In genomic region chr19:6951994-6952711, GRCm38 (mm10) we compare ENCODE assay signal across 8 mouse cellular contexts. TPM values are rescaled to one million over a fixed set of nuclear protein-coding genes. Genes with fewer than 3 reads are reported as not detected.
DNase-seq lines count a peak whose midpoint lies in the region; ATAC-seq and TF ChIP-seq lines count a peak whose summit lies in the region.
"Had no signal": no experiment of that assay in that cellular context is flagged by ENCODE, and none has a peak within 500 bp of the region (broad histone marks: within the 10 kb centered on the region; RNA-seq: fewer than 3 reads in every experiment).

No protein-coding gene starts in this region.

- peak overlapping the region; percentile 77 for H3K9ac ChIP-seq in embryonic facial prominence, embryonic 12.5 days
- H3K9ac ChIP-seq in limb, embryonic 14.5 days (ENCODE audit: low read depth, low read length, severe bottlenecking) = peak overlapping the region; percentile 70
- peak overlapping the region; percentile 69 for H3K9ac ChIP-seq in midbrain, embryonic 14.5 days (replicated peaks; ENCODE audit: low read length)

- TF ChIP-seq CTCF in spleen, adult 2 months (IDR thresholded peaks at IDR 0.05; ENCODE audit: extremely low read depth, insufficient read depth, insufficient read length, insufficient replicate concordance) = no peak

- H3K27me3 ChIP-seq in embryonic facial prominence, embryonic 12.5 days = no peaks in the 10 kb centered on the region
- H3K27me3 ChIP-seq in limb, embryonic 14.5 days (ENCODE audit: control insufficient read depth, insufficient read depth, low read length) = no peaks in the 10 kb centered on the region
- no peaks in the 10 kb centered on the region for H3K27me3 ChIP-seq in midbrain, embryonic 14.5 days (ENCODE audit: control insufficient read depth, insufficient read depth, low read length)
- no peaks in the 10 kb centered on the region for H3K27me3 ChIP-seq in spleen, adult 2 months (ENCODE audit: control insufficient read depth, insufficient read depth, low read length)

- WGBS in embryonic facial prominence, embryonic 12.5 days = 2% methylated on average over 31 of the region's 31 CpGs
- 2% methylated on average over 31 of the region's 31 CpGs for WGBS in limb, embryonic 14.5 days
- WGBS in midbrain, embryonic 14.5 days = 3% methylated on average over 31 of the region's 31 CpGs
- WGBS in spleen, adult 2 months = 7% methylated on average over 31 of the region's 31 CpGs

- H3K36me3 ChIP-seq in embryonic facial prominence, embryonic 12.5 days = peaks cover 36% of the 10 kb centered on the region
- peaks cover 38% of the 10 kb centered on the region for H3K36me3 ChIP-seq in limb, embryonic 14.5 days (ENCODE audit: control insufficient read depth, insufficient read depth, low read length)
- 0 out of 2 replicates have a peak, but pooled peaks cover 6% of the 10 kb centered on the region for H3K36me3 ChIP-seq in midbrain, embryonic 14.5 days (ENCODE audit: control insufficient read depth, insufficient read depth, low read length)
- peaks cover 3% of the 10 kb centered on the region; the same call in 1 of the 2 replicates for H3K36me3 ChIP-seq in spleen, adult 2 months (ENCODE audit: control insufficient read depth, insufficient read depth, low read length)

- no peak for ATAC-seq in embryonic facial prominence, embryonic 12.5 days (ENCODE audit: insufficient number of reproducible peaks, insufficient read depth, low FRiP score, low TSS enrichment)
- ATAC-seq in limb, embryonic 14.5 days (ENCODE audit: low FRiP score, low read depth) = 0 out of 2 replicates have a peak, but pooled peaks have one; percentile 4
- ATAC-seq in midbrain, embryonic 14.5 days (ENCODE audit: low FRiP score, low TSS enrichment) = peak; percentile 17; the same call in 1 of the 2 replicates

- peak overlapping the region; percentile 61 for H3K4me3 ChIP-seq in embryonic facial prominence, embryonic 12.5 days
- peak overlapping the region; percentile 62 for H3K4me3 ChIP-seq in limb, embryonic 14.5 days (replicated peaks; ENCODE audit: low read length)
- H3K4me3 ChIP-seq in midbrain, embryonic 14.5 days (replicated peaks; ENCODE audit: low read depth, low read length) = peak overlapping the region; percentile 50
- H3K4me3 ChIP-seq in spleen, adult 2 months (ENCODE audit: extremely low read depth, insufficient read depth, insufficient read length) = peak overlapping the region; percentile 86

- H3K4me2 ChIP-seq in embryonic facial prominence, embryonic 12.5 days (replicated peaks) = peak overlapping the region; percentile 93
- peak overlapping the region; percentile 98 for H3K4me2 ChIP-seq in limb, embryonic 14.5 days (replicated peaks; ENCODE audit: low read depth, low read length, severe bottlenecking)
- H3K4me2 ChIP-seq in midbrain, embryonic 14.5 days (ENCODE audit: low read length) = peak overlapping the region; percentile 97

- H3K9me3 ChIP-seq in embryonic facial prominence, embryonic 12.5 days = no peaks in the 10 kb centered on the region
- no peaks in the 10 kb centered on the region for H3K9me3 ChIP-seq in limb, embryonic 14.5 days (ENCODE audit: control insufficient read depth, low read length)
- no peaks in the 10 kb centered on the region for H3K9me3 ChIP-seq in midbrain, embryonic 14.5 days (ENCODE audit: control insufficient read depth, low read length)

- DNase-seq in adrenal gland, postnatal 14 days = peak; percentile 95
- DNase-seq in heart, adult 18-20 months = peak; percentile 92 to 93
- peak; percentile 92 for DNase-seq in kidney, adult 11 months
- peak; percentile 30 for DNase-seq in limb, embryonic 14.5 days (ENCODE audit: low spot score)
- DNase-seq in midbrain, embryonic 14.5 days = peak; percentile 67
- peak in 1 of 2 experiments; percentile 46 for DNase-seq in spleen, adult 2 months (ENCODE audit: low read depth in 1 of 2, low spot score in 2 of 2)

- peak overlapping the region; percentile 98 for H3K27ac ChIP-seq in embryonic facial prominence, embryonic 12.5 days
- peak overlapping the region; percentile 92 for H3K27ac ChIP-seq in limb, embryonic 14.5 days (replicated peaks; ENCODE audit: low read depth, low read length)
- peak overlapping the region; percentile 84 for H3K27ac ChIP-seq in midbrain, embryonic 14.5 days (replicated peaks; ENCODE audit: low read depth, low read length)
- H3K27ac ChIP-seq in spleen, adult 2 months (ENCODE audit: insufficient read depth, low read length) = peak overlapping the region; percentile 77

- TF ChIP-seq POLR2A in limb, embryonic 14.5 days (IDR thresholded peaks at IDR 0.05; ENCODE audit: borderline replicate concordance, extremely low read depth, insufficient read depth, insufficient read length) = no peak
- no peak for TF ChIP-seq POLR2A in spleen, adult 2 months (IDR thresholded peaks at IDR 0.05; ENCODE audit: low read depth, low read length)

- H3K4me1 ChIP-seq in embryonic facial prominence, embryonic 12.5 days = peaks cover 16% of the 10 kb centered on the region
- H3K4me1 ChIP-seq in limb, embryonic 14.5 days (ENCODE audit: control insufficient read depth, insufficient read depth, low read length) = peaks cover 18% of the 10 kb centered on the region
- peaks cover 20% of the 10 kb centered on the region for H3K4me1 ChIP-seq in midbrain, embryonic 14.5 days (ENCODE audit: control insufficient read depth, insufficient read depth, low read length)
- H3K4me1 ChIP-seq in spleen, adult 2 months (ENCODE audit: control insufficient read depth, insufficient read depth, insufficient read length) = peaks cover 11% of the 10 kb centered on the region; the same call in 1 of the 2 replicates

RNA-seq across cellular contexts. Expression of gene Gpr137, which starts 9.9 kb away (rescaled TPM):
- total RNA-seq in adrenal gland, postnatal 14 days (2021) = 43.0 and 43.3 TPM in 2 replicates
- 28.4 and 32.7 TPM in 2 replicates for polyA plus RNA-seq in embryonic facial prominence, embryonic 12.5 days (2016; fragmentation: Nextera tagmentation; extraction: Ambion mirVana)
- total RNA-seq in heart, adult 18-20 months (2021) = 10 to 100 TPM; 32.4 to 33.0 TPM
- polyA plus RNA-seq in limb, embryonic 14.5 days (2012; rRNA removed) = 56.8 and 72.3 TPM in 2 replicates
- polyA plus RNA-seq in limb, embryonic 14.5 days (2014; fragmentation: Nextera tagmentation; extraction: Ambion mirVana) = 28.5 and 31.8 TPM in 2 replicates
- 56.0 and 60.4 TPM in 2 replicates for polyA plus RNA-seq in midbrain, embryonic 14.5 days (2014; fragmentation: Nextera tagmentation; extraction: Ambion mirVana)
- polyA plus RNA-seq in spleen, adult 2 months (2012; rRNA removed) = 54.6 and 61.7 TPM in 2 replicates

RNA-seq across cellular contexts. Expression of gene Bad, which starts 10.5 kb away (rescaled TPM):
- total RNA-seq in adrenal gland, postnatal 14 days (2021) = 43.0 and 45.0 TPM in 2 replicates
- 75.0 and 77.6 TPM in 2 replicates for polyA plus RNA-seq in embryonic facial prominence, embryonic 12.5 days (2016; fragmentation: Nextera tagmentation; extraction: Ambion mirVana)
- total RNA-seq in heart, adult 18-20 months (2021) = 10 to 100 TPM; 21.1 to 22.4 TPM
- polyA plus RNA-seq in limb, embryonic 14.5 days (2012; rRNA removed) = 75.1 and 76.5 TPM in 2 replicates
- 77.5 and 80.8 TPM in 2 replicates for polyA plus RNA-seq in limb, embryonic 14.5 days (2014; fragmentation: Nextera tagmentation; extraction: Ambion mirVana)
- polyA plus RNA-seq in midbrain, embryonic 14.5 days (2014; fragmentation: Nextera tagmentation; extraction: Ambion mirVana) = 77.1 and 79.3 TPM in 2 replicates
- polyA plus RNA-seq in spleen, adult 2 months (2012; rRNA removed) = 24.9 and 32.5 TPM in 2 replicates

RNA-seq across cellular contexts. Expression of gene Kcnk4, which starts 17.8 kb away (rescaled TPM):
- 0.93 TPM in 1 of 2 replicates, not detected in the other for total RNA-seq in adrenal gland, postnatal 14 days (2021)
- polyA plus RNA-seq in embryonic facial prominence, embryonic 12.5 days (2016; fragmentation: Nextera tagmentation; extraction: Ambion mirVana) = 0.62 and 0.65 TPM in 2 replicates
- not detected for total RNA-seq in heart, adult 18-20 months (2021)
- polyA plus RNA-seq in limb, embryonic 14.5 days (2012; rRNA removed) = 0.91 and 1.1 TPM in 2 replicates
- 1.1 TPM in 2 replicates for polyA plus RNA-seq in limb, embryonic 14.5 days (2014; fragmentation: Nextera tagmentation; extraction: Ambion mirVana)
- 1.9 and 3.4 TPM in 2 replicates for polyA plus RNA-seq in midbrain, embryonic 14.5 days (2014; fragmentation: Nextera tagmentation; extraction: Ambion mirVana)
- 0.04 and 0.11 TPM in 2 replicates for polyA plus RNA-seq in spleen, adult 2 months (2012; rRNA removed)
- total RNA-seq: neutrophil, adult 5-6 weeks had no signal

RNA-seq across cellular contexts. Expression of gene Ppp1r14b, which starts 22.6 kb away (rescaled TPM):
- total RNA-seq in adrenal gland, postnatal 14 days (2021) = 264 and 275 TPM in 2 replicates
- polyA plus RNA-seq in embryonic facial prominence, embryonic 12.5 days (2016; fragmentation: Nextera tagmentation; extraction: Ambion mirVana) = 255 and 291 TPM in 2 replicates
- total RNA-seq in heart, adult 18-20 months (2021) = 10 to 100 TPM; 78.3 to 95.2 TPM
- polyA plus RNA-seq in limb, embryonic 14.5 days (2012; rRNA removed) = 277 and 304 TPM in 2 replicates
- 249 and 282 TPM in 2 replicates for polyA plus RNA-seq in limb, embryonic 14.5 days (2014; fragmentation: Nextera tagmentation; extraction: Ambion mirVana)
- polyA plus RNA-seq in midbrain, embryonic 14.5 days (2014; fragmentation: Nextera tagmentation; extraction: Ambion mirVana) = 198 and 257 TPM in 2 replicates
- 69.0 and 82.5 TPM in 2 replicates for polyA plus RNA-seq in spleen, adult 2 months (2012; rRNA removed)

RNA-seq across cellular contexts. Expression of gene Plcb3, which starts 24.1 kb away (rescaled TPM):
- total RNA-seq in adrenal gland, postnatal 14 days (2021) = 52.1 and 54.6 TPM in 2 replicates
- 47.4 and 48.7 TPM in 2 replicates for polyA plus RNA-seq in embryonic facial prominence, embryonic 12.5 days (2016; fragmentation: Nextera tagmentation; extraction: Ambion mirVana)
- total RNA-seq in heart, adult 18-20 months (2021) = 10 to 100 TPM; 14.7 TPM
- 80.6 and 102 TPM in 2 replicates for polyA plus RNA-seq in limb, embryonic 14.5 days (2012; rRNA removed)
- 36.6 and 42.4 TPM in 2 replicates for polyA plus RNA-seq in limb, embryonic 14.5 days (2014; fragmentation: Nextera tagmentation; extraction: Ambion mirVana)
- polyA plus RNA-seq in midbrain, embryonic 14.5 days (2014; fragmentation: Nextera tagmentation; extraction: Ambion mirVana) = 6.3 and 8.8 TPM in 2 replicates
- 31.5 and 31.7 TPM in 2 replicates for polyA plus RNA-seq in spleen, adult 2 months (2012; rRNA removed)
